Mouse (Mus musculus): ENCODE measurements around the gene Stx11. TPM values are rescaled to one million over a fixed set of nuclear protein-coding genes. Genes with fewer than 3 reads are reported as not detected.

Gene Stx11
- polyA plus RNA-seq (2014; fragmentation: Nextera tagmentation; extraction: Ambion mirVana) = 5.3 and 5.5 TPM in 2 replicates

GRCm38 (mm10) chr10:12964151-12965075 lies at the start of gene Stx11:
Stx11 (minus strand) TSS chr10:12964298.
- Histone ChIP-seq H3K36me3 (ENCODE audit: control insufficient read depth, insufficient read depth, low read length) (no peaks in the 10 kb centered on the region), H3K9ac (ENCODE audit: low read depth, low read length) (peak within 1 kb of the TSS; percentile 73), H3K4me1 (ENCODE audit: control insufficient read depth, insufficient read depth, low read length) (no peaks in the 10 kb centered on the region), H3K4me3 (ENCODE audit: low read depth, low read length) (peak within 1 kb of the TSS; percentile 61), H3K9me3 (replicated peaks; ENCODE audit: control insufficient read depth, low read length) (no peaks in the 10 kb centered on the region), H3K27me3 (ENCODE audit: control insufficient read depth, insufficient read depth, low read length) (no peaks in the 10 kb centered on the region), H3K27ac (ENCODE audit: low read depth, low read length) (no peak within 1 kb of the TSS), H3K4me2 (peak within 1 kb of the TSS; percentile 76)
- ATAC-seq (replicated peaks; ENCODE audit: insufficient number of reproducible peaks, low FRiP score, low TSS enrichment) = peak; percentile 88
- whole genome bisulfite sequencing (ENCODE audit: insufficient replicate concordance) = 3% methylated on average over 55 of the region's 56 CpGs

GRCm38 (mm10) chr10:13008737-13009121 lies 44.6 kb upstream of the Stx11 start:
- H3K4me3 ChIP-seq (ENCODE audit: low read depth, low read length) = peak overlapping the region; percentile 69

GRCm38 (mm10) chr10:13007876-13008736 lies 44.0 kb upstream of the Stx11 start:
- WGBS (ENCODE audit: insufficient replicate concordance) = 2% methylated on average over 52 of the region's 52 CpGs
- Histone ChIP-seq H3K9ac (ENCODE audit: low read depth, low read length) (peak overlapping the region; percentile 71), H3K36me3 (ENCODE audit: control insufficient read depth, insufficient read depth, low read length) (no peaks in the 10 kb centered on the region), H3K27ac (ENCODE audit: low read depth, low read length) (peak overlapping the region; percentile 73), H3K4me1 (ENCODE audit: control insufficient read depth, insufficient read depth, low read length) (peaks cover 11% of the 10 kb centered on the region), H3K4me3 (ENCODE audit: low read depth, low read length) (peak overlapping the region; percentile 69), H3K4me2 (peak overlapping the region; percentile 82), H3K9me3 (replicated peaks; ENCODE audit: control insufficient read depth, low read length) (no peaks in the 10 kb centered on the region), H3K27me3 (ENCODE audit: control insufficient read depth, insufficient read depth, low read length) (no peaks in the 10 kb centered on the region)
- peak; percentile 98 for ATAC-seq (replicated peaks; ENCODE audit: insufficient number of reproducible peaks, low FRiP score, low TSS enrichment)

More at GRCm38 (mm10) chr10:13008737-13009121, 44.6 kb upstream of the Stx11 start:
- Histone ChIP-seq H3K27ac (ENCODE audit: low read depth, low read length) (peak overlapping the region; percentile 4; the same call in 1 of the 2 replicates), H3K9me3 (replicated peaks; ENCODE audit: control insufficient read depth, low read length) (no peaks in the 10 kb centered on the region), H3K4me1 (ENCODE audit: control insufficient read depth, insufficient read depth, low read length) (peaks cover 11% of the 10 kb centered on the region), H3K4me2 (peak overlapping the region; percentile 80), H3K36me3 (ENCODE audit: control insufficient read depth, insufficient read depth, low read length) (no peaks in the 10 kb centered on the region), H3K9ac (ENCODE audit: low read depth, low read length) (peak overlapping the region; percentile 71), H3K27me3 (ENCODE audit: control insufficient read depth, insufficient read depth, low read length) (no peaks in the 10 kb centered on the region)
- ATAC-seq (replicated peaks; ENCODE audit: insufficient number of reproducible peaks, low FRiP score, low TSS enrichment) = peak; percentile 23; the same call in 1 of the 2 replicates
- WGBS (ENCODE audit: insufficient replicate concordance) = 1% methylated on average over 29 of the region's 29 CpGs

- Histone ChIP-seq H3K9ac (ENCODE audit: low read depth, low read length) (no peak within 1 kb of the TSS), H3K4me2 (no peak within 1 kb of the TSS), H3K4me1 (ENCODE audit: control insufficient read depth, insufficient read depth, low read length) (peaks cover 10% of the 10 kb centered on the region), H3K27ac (ENCODE audit: low read depth, low read length) (no peak within 1 kb of the TSS), H3K27me3 (ENCODE audit: control insufficient read depth, insufficient read depth, low read length) (no peaks in the 10 kb centered on the region), H3K4me3 (ENCODE audit: low read depth, low read length) (no peak within 1 kb of the TSS), H3K9me3 (replicated peaks; ENCODE audit: control insufficient read depth, low read length) (no peaks in the 10 kb centered on the region), H3K36me3 (ENCODE audit: control insufficient read depth, insufficient read depth, low read length) (no peaks in the 10 kb centered on the region)
- no peak for ATAC-seq (replicated peaks; ENCODE audit: insufficient number of reproducible peaks, low FRiP score, low TSS enrichment)
- 87% methylated on average over 3 of the region's 3 CpGs for WGBS (ENCODE audit: insufficient replicate concordance)
Measured at GRCm38 (mm10) chr10:13005043-13005442, 40.9 kb upstream of the Stx11 start, which contains the start of gene Sf3b5. Sf3b5 (plus strand) TSS chr10:13005343.

GRCm38 (mm10) chr10:12996736-12997477 lies 32.8 kb upstream of the Stx11 start:
- ATAC-seq (replicated peaks; ENCODE audit: insufficient number of reproducible peaks, low FRiP score, low TSS enrichment) = no peak; the same call in 1 of the 2 replicates
- WGBS (ENCODE audit: insufficient replicate concordance) = 39% methylated on average over 17 of the region's 17 CpGs
- Histone ChIP-seq H3K4me1 (ENCODE audit: control insufficient read depth, insufficient read depth, low read length) (no peaks in the 10 kb centered on the region; the same call in 1 of the 2 replicates), H3K27ac (ENCODE audit: low read depth, low read length) (no peak overlapping the region), H3K4me3 (ENCODE audit: low read depth, low read length) (no peak overlapping the region), H3K36me3 (ENCODE audit: control insufficient read depth, insufficient read depth, low read length) (no peaks in the 10 kb centered on the region), H3K9me3 (replicated peaks; ENCODE audit: control insufficient read depth, low read length) (no peaks in the 10 kb centered on the region), H3K4me2 (peak overlapping the region; percentile 22; the same call in 1 of the 2 replicates), H3K9ac (ENCODE audit: low read depth, low read length) (no peak overlapping the region), H3K27me3 (ENCODE audit: control insufficient read depth, insufficient read depth, low read length) (no peaks in the 10 kb centered on the region)

- no peak overlapping the region for H3K4me3 ChIP-seq (ENCODE audit: low read depth, low read length)
- H3K4me1 ChIP-seq (ENCODE audit: control insufficient read depth, insufficient read depth, low read length) = no peaks in the 10 kb centered on the region; the same call in 1 of the 2 replicates
- no peak overlapping the region for H3K4me2 ChIP-seq
- H3K9ac ChIP-seq (ENCODE audit: low read depth, low read length) = no peak overlapping the region
- no peak overlapping the region for H3K27ac ChIP-seq (ENCODE audit: low read depth, low read length)
- 82% methylated on average over 25 of the region's 25 CpGs for WGBS (ENCODE audit: insufficient replicate concordance)
- no peaks in the 10 kb centered on the region for H3K9me3 ChIP-seq (replicated peaks; ENCODE audit: control insufficient read depth, low read length)
- H3K36me3 ChIP-seq (ENCODE audit: control insufficient read depth, insufficient read depth, low read length) = no peaks in the 10 kb centered on the region
- H3K27me3 ChIP-seq (ENCODE audit: control insufficient read depth, insufficient read depth, low read length) = no peaks in the 10 kb centered on the region
- ATAC-seq (replicated peaks; ENCODE audit: insufficient number of reproducible peaks, low FRiP score, low TSS enrichment) = no peak
Measured at GRCm38 (mm10) chr10:12993411-12994039, 29.4 kb upstream of the Stx11 start.

- no peak overlapping the region for H3K9ac ChIP-seq (ENCODE audit: low read depth, low read length)
- no peaks in the 10 kb centered on the region for H3K9me3 ChIP-seq (replicated peaks; ENCODE audit: control insufficient read depth, low read length)
- peaks cover 2% of the 10 kb centered on the region; the same call in 1 of the 2 replicates for H3K4me1 ChIP-seq (ENCODE audit: control insufficient read depth, insufficient read depth, low read length)
- ATAC-seq (replicated peaks; ENCODE audit: insufficient number of reproducible peaks, low FRiP score, low TSS enrichment) = no peak
- no peaks in the 10 kb centered on the region for H3K27me3 ChIP-seq (ENCODE audit: control insufficient read depth, insufficient read depth, low read length)
- H3K4me3 ChIP-seq (ENCODE audit: low read depth, low read length) = no peak overlapping the region
- no peak overlapping the region for H3K27ac ChIP-seq (ENCODE audit: low read depth, low read length)
- 87% methylated on average over 5 of the region's 5 CpGs for WGBS (ENCODE audit: insufficient replicate concordance)
- H3K4me2 ChIP-seq = no peak overlapping the region
- H3K36me3 ChIP-seq (ENCODE audit: control insufficient read depth, insufficient read depth, low read length) = no peaks in the 10 kb centered on the region
Measured at GRCm38 (mm10) chr10:12991953-12992352, 27.9 kb upstream of the Stx11 start.
